Mouse (Mus musculus) embryonic stem cell, embryonic (primary cell): Measurements from ENCODE around the gene Cdca4.

Experiments used
- CTCF ChIA-PET, 4 experiments: fragments of 300-600 bp in 2 of 4; fragments of 350-600 bp in 2 of 4; sonication (Branson Sonifier 250); formaldehyde crosslinking; loops; one replicate each; lab custom pipeline; 2022; ENCODE audit warnings: inconsistent platforms in 2 of 4; lab: Charles Lee
- POLR2A ChIA-PET, 4 experiments: fragments of 300-600 bp in 2 of 4; fragments of 350-600 bp in 2 of 4; sonication (Branson Sonifier 250); formaldehyde crosslinking; loops; one replicate each; lab custom pipeline; 2022; ENCODE audit warnings: antibody characterized with exemption in 4 of 4, inconsistent platforms in 1 of 4; lab: Charles Lee

The Cdca4 gene

DNA sequence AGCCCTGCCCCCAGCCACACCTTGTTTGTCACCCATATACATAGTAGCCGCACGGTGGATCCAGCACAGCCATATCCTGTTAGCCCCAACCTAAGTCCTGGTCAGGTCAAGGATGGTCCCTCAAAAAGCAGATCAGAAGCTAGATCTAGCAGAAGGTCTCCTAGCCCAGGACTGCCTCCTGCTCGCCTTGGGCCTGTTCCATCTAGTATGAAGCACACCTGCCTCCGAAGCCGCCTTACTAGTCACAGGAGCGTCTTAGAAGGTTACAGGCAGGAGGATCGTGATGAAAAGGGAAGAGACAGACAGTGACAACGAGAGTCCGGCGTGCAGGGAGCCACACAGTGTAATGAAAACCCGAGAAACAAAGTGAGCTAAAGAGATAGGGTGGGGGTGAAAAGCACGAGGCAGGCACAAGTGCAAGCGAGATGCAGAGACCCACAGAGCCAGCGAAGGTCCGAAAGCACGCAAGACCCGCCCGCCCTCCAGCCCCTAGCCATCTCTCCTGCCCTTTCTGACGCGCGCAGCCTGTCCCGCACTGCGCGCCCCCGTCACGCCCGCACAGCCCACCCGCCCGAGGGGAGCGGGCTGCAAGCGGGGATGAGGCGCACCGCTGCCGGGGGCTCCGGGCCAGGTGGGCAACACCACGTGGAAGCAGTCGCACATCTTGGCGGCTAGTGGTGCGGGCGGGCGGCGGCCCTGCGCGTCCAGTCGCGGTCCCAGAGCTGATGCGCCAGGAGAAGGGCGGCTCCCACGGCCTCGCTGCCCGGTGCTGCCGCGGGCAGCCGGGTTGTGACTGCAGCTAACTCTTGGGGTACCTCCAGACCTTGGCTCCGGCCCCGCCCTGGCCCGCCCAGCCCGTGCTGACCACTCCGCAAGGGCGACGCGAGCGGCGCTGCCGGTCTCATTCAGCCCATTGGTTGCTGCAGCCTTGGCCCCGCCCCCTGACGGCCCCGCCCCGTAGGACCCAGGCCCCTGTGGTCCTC is 27.1 kb downstream of the Cdca4 start, which contains the start of gene Ahnak2:
Ahnak2 (minus strand) TSS at position 794 of the 983 bp plus-strand sequence.
- ChIA-PET POLR2A (interaction anchor here in 3 of 4 experiments (0.8 to 31.6 kb wide), 10 partner anchors 8 to 96 kb away, joined by 3 to 488 read pairs (median 6); partner anchors contain the start of gene Cdca4 (in 2 of the 3)), CTCF (interaction anchor here in 3 of 4 experiments (0.5 to 2.1 kb wide), 7 partner anchors 12 to 313 kb away, joined by 3 to 8 read pairs (median 3); partner anchors contain the start of gene Cdca4 (in 1 of the 3))

DNA sequence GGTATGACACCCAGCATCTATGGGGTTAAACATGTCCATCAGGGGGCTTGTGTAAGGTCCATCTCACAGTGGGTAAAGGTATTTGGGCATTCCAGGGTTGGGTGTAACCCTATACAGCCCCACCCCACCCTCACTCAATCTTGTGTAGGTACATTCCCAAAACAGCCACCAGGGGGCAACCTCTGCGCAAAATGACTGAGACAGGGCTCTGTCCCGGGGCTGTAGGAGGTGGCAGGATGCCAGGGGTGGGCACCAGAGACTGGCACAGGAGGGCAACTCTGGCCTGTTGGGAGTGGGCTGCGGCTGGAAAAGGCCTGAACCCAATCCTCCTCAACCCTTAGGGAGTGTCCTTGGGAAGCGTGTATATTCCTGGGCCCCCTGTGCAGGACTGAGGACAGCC is 28.7 kb downstream of the Cdca4 start:
- ChIA-PET CTCF (interaction anchor here (0.5 to 2.1 kb wide), 12 partner anchors 8 to 77 kb away, joined by 3 to 8 read pairs (median 4); partner anchors contain the start of gene Clba1 (in 3 of the 4)), POLR2A (interaction anchor here in 3 of 4 experiments (0.6 to 31.6 kb wide), 9 partner anchors 8 to 242 kb away, joined by 3 to 488 read pairs (median 4); partner anchors contain the start of genes Cdca4 (in 2 of the 3) and Clba1 (in 2 of the 3))

DNA sequence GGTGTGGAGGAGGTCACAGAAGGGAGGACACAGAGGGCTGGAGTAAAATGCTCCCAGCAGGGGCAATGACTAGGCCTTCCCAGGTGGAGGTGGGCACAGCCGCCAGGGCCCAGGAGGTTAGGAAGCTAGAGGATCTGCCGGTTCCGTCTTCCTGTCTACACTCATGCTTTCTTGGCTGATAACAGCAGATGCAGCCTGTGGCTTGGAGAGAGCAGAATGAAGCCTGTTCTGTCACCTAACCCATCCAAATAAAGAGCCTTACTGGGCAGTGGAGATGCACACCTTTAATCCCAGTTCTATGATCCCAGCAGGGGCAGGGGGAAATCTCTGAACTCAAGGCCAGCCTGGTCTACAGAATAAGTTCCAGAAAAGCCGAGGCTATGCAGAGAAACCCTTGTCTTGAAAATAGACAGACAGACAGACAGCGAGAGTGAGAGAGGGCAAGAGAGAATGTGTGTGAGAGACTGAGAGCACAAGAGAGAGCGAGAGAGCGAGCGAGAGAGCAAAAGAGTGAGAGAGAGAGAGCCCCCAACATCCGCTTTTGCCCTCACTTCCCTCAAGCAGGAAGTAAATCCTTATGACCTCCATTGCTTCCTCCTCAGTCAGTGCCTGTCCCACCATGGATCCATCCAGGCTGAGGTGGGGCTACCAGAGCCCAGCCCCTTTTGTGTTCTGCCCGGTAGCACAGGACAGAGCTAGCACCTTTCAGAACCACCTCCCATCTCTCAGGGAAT is 29.8 kb downstream of the Cdca4 start:
- ChIA-PET CTCF (interaction anchor here (0.6 to 2.8 kb wide), 13 partner anchors 8 to 275 kb away, joined by 3 to 18 read pairs (median 4); partner anchors contain the start of gene Clba1 (in 3 of the 4)), POLR2A (interaction anchor here in 3 of 4 experiments (0.6 to 31.6 kb wide), 13 partner anchors 8 to 201 kb away, joined by 3 to 488 read pairs (median 4); partner anchors contain the start of genes Cdca4 (in 2 of the 3), Clba1 (in 2 of the 3) and Brf1 (in 1 of the 3))

DNA sequence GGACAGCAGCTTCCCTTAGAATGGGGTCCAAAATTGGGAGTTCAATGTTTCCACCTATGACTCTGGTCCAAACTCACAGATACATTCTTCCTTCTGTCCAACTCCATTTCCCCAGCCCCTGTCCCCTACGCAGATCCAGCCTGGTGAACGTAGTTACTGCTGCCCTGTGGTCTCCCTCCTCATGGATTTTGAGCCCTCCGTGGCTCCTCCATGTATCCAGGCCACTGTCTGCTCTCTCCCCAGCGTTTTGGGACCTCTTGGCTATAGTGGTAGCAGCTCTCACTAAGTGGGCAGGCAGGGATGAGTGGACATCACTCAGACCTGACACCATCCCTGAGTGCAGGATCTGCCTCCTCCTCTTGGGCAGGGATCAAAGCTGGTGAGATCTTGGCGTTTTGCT is 30.5 kb downstream of the Cdca4 start:
- CTCF ChIA-PET = interaction anchor here (0.6 to 2.8 kb wide), 8 partner anchors 9 to 274 kb away, joined by 3 to 18 read pairs (median 4); partner anchors contain the start of gene Clba1 (in 1 of the 4)
- POLR2A ChIA-PET = interaction anchor here in 3 of 4 experiments (0.6 to 31.6 kb wide), 13 partner anchors 9 to 202 kb away, joined by 3 to 488 read pairs (median 5); partner anchors contain the start of genes Cdca4 (in 2 of the 3), Clba1 (in 2 of the 3), Brf1 (in 1 of the 3) and Cep170b (in 1 of the 3)

DNA sequence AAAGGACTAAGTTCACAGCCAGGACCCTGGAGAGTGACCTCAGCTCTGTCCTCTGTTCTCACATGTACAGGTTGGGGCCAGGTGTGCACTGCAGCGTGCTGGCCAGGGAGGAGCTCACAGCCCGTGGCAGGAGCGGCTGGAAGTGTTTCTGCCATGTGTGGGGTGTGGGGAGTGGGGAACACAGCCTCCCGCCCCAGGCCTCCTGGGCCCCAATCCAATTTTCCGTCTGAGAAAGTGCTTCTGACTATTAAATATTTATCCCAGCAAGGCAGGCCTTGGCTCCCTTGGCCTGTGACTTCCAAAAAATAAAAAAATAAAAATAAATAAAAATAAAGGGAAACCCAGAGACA is 30.9 kb downstream of the Cdca4 start:
- CTCF ChIA-PET = interaction anchor here (0.5 to 2.8 kb wide), 13 partner anchors 10 to 390 kb away, joined by 3 to 18 read pairs (median 5); partner anchors contain the start of gene Clba1 (in 1 of the 4)

DNA sequence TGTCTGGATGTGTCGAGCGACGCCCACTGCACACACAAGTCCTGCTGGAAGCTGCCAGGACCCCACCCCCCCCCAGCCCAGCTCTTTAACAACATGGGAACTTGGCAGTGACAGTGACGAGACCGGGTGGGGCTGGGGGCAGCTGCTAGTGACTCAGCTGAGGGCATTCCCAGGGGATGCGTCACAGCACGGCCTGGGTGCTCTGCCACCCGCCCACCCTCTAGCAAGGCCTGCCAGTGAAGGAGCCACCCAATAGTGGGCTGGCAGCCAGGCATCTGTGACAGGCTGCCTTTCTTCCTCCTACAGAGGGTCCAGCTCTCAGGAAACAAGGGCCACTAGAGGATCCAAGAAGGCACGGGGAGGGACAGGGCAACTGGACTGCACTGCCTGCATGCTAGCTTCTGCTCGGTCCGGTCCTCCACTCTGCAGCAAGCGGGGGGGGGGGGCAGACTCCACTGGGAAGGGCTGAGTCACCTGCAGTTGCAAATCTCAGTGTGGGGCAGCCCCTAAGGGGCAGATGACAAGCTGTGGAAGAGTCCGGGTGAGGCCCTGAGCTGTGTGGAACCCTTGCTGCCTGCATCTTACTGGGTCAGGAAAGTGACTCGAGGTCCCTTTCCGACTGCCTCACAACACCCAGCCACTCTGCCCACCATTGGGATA is 31.4 kb downstream of the Cdca4 start:
- POLR2A ChIA-PET = interaction anchor here in 3 of 4 experiments (0.6 to 31.6 kb wide), 25 partner anchors 10 to 370 kb away, joined by 3 to 488 read pairs (median 4); partner anchors contain the start of genes Clba1 (in 3 of the 3), Cdca4 (in 2 of the 3), Brf1 (in 1 of the 3) and Cep170b (in 1 of the 3)
- CTCF ChIA-PET = interaction anchor here (0.5 to 2.8 kb wide), 23 partner anchors 10 to 488 kb away, joined by 3 to 18 read pairs (median 4); partner anchors contain the start of gene Clba1 (in 1 of the 4)

More for the DNA sequence above, 30.9 kb downstream of the Cdca4 start:
- POLR2A ChIA-PET = interaction anchor here in 3 of 4 experiments (0.9 to 31.6 kb wide), 16 partner anchors 10 to 244 kb away, joined by 3 to 488 read pairs (median 5); partner anchors contain the start of genes Cdca4 (in 2 of the 3), Clba1 (in 2 of the 3), Brf1 (in 1 of the 3) and Cep170b (in 1 of the 3)

DNA sequence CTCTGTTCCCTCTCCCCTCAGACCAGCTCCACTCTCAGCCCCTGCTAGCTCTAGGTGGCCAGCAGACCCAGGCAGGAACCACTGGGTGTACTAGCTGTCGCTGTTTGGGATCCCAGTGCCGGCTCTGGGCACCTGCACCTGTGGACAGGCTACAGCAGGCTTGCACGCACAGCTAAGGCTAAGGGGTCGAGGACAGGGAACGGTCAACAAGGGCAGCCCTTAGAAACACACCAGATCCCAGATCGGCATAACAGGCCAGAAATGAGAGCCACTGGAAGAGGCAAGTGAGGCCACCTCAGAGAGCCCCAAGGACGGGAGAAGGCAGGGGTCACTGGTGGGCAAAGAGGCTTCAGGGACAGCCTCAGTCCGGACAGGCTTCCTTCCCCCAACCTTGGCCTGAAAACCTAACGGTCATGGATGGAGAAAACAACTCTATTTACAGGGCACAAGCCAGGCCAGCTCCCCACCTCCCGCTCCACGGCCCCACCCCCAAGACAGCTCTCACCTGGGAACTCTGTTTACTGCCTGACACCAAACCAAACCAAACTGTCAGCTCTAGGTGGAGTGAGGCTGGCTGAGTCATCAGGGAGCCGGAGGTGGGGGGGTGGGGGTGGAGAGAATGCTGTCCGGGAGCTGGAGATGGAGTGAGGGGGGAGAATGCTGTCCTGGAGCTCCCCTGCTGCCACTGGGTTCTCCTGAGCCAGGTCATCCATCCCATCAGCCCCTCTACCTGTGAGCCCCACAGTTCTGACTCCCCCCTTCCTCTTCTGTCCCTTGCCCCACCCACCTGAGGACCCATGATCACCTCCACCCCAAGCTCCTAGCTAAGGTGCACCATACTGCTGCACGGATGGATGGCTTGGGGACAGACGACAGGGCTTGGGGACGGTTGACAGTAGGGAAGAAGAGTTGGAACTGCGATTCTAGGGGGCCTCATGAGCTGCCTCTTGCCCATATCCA is 32.4 kb downstream of the Cdca4 start:
- CTCF ChIA-PET = interaction anchor here (0.5 to 2.8 kb wide), 27 partner anchors 11 to 962 kb away, joined by 3 to 18 read pairs (median 4); partner anchors contain the start of genes Clba1 (in 2 of the 4), Adssl1 (in 1 of the 4) and Zbtb42 (in 1 of the 4)
- POLR2A ChIA-PET = interaction anchor here (0.6 to 31.6 kb wide), 33 partner anchors 9 to 371 kb away, joined by 3 to 488 read pairs (median 5); partner anchors contain the start of genes Cdca4 (in 3 of the 4), Clba1 (in 3 of the 4), Brf1 (in 1 of the 4) and Cep170b (in 1 of the 4)

DNA sequence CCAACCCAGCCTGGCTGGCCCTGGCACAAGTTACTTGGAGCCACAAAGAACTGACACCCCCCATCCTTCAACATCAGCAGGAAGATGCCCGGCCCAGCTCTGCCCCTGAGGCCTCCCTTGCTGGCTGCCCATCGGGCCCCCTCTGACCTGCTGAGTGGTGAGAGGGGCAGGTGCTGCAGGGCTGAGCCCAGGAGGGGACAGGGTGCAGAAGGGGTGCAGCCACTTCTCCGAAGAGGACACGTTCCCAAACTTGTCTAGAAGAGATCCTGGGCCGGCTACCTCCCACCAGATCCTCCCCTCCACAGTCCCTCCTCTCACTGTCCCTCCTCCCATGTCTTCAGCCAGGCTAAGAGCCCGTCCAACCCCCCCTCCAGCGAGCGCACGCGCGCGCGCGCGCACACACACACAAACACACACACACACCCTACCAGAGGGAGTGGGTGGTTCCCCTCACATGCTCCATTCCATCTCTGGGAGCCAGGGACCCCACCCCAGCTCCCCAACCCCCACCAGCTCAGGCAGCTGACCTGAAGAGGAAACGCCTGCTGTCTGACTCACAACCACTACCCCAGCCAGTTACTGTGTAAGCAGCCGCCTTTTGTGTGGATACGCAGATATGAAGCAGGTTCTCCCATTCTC is 33.6 kb downstream of the Cdca4 start:
- ChIA-PET CTCF (interaction anchor here in 3 of 4 experiments (0.6 to 1.9 kb wide), 11 partner anchors 8 to 286 kb away, joined by 3 to 5 read pairs (median 4); no protein-coding TSS in a partner anchor), POLR2A (interaction anchor here (0.6 to 31.6 kb wide), 24 partner anchors 7 to 345 kb away, joined by 3 to 488 read pairs (median 4); partner anchors contain the start of genes Clba1 (in 3 of the 4), Cdca4 (in 2 of the 4), Pld4 (in 2 of the 4) and Ahnak2 (in 1 of the 4))

DNA sequence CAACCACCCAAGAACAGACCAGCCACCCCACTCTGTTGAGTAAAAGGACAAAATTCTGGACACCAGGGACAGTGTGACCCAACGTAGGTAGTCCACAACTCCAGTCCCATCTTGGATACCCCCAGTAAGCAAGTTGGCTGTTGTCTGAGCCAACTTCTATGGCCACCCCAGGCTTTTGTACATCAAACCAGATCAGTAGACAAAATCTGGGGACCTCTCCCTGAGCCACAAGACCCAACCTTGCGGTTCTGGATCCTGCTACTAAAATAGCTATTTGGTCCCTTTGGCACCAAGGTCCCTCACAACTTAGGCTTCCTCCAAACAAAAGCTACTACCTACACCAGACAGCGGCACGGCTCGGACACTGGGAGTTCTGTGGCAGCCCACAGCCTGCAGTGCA is 34.2 kb downstream of the Cdca4 start:
- CTCF ChIA-PET = interaction anchor here in 3 of 4 experiments (0.6 to 1.9 kb wide), 7 partner anchors 34 to 196 kb away, joined by 3 to 5 read pairs (median 4); partner anchors contain the start of gene Cdca4 (in 1 of the 3)

DNA sequence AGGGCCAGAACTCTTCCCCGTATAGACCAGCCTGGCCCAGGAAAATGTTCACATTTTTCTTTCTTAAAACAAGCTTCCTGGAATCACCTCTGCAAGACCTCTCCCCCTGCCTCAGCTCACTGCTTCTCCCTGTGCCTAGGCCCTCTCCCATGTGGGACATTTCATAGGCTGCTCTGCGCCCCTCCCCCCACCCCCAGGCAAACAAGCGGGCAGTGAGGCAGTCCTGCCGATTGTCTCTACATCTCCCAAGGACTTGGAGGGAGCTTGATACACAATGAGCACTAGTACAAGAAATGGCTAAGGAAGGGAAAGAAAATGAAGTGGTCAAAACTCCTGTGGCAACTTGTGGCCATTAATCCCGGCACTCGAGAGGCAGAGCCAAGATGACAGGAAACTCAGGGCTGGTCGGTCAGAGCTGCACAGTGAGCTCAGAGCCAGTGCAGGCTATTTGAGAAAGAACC is 34.8 kb downstream of the Cdca4 start:
- ChIA-PET CTCF (interaction anchor here in 3 of 4 experiments (0.6 to 1.9 kb wide), 15 partner anchors 34 to 242 kb away, joined by 3 to 5 read pairs (median 4); partner anchors contain the start of genes Akt1 (in 1 of the 3), Cdca4 (in 1 of the 3) and Pld4 (in 1 of the 3)), POLR2A (interaction anchor here in 3 of 4 experiments (0.5 to 31.6 kb wide), 59 partner anchors 8 to 1118 kb away, joined by 3 to 488 read pairs (median 4); partner anchors contain the start of genes Ahnak2 (in 2 of the 3), Brf1 (in 2 of the 3), Cdca4 (in 2 of the 3) and Cep170b (in 2 of the 3))

More for the DNA sequence above, 34.2 kb downstream of the Cdca4 start:
- POLR2A ChIA-PET = interaction anchor here in 3 of 4 experiments (0.6 to 31.6 kb wide), 34 partner anchors 7 to 1118 kb away, joined by 3 to 488 read pairs (median 4); partner anchors contain the start of genes Ahnak2 (in 2 of the 3), Cdca4 (in 2 of the 3), Clba1 (in 2 of the 3) and Pld4 (in 2 of the 3)

DNA sequence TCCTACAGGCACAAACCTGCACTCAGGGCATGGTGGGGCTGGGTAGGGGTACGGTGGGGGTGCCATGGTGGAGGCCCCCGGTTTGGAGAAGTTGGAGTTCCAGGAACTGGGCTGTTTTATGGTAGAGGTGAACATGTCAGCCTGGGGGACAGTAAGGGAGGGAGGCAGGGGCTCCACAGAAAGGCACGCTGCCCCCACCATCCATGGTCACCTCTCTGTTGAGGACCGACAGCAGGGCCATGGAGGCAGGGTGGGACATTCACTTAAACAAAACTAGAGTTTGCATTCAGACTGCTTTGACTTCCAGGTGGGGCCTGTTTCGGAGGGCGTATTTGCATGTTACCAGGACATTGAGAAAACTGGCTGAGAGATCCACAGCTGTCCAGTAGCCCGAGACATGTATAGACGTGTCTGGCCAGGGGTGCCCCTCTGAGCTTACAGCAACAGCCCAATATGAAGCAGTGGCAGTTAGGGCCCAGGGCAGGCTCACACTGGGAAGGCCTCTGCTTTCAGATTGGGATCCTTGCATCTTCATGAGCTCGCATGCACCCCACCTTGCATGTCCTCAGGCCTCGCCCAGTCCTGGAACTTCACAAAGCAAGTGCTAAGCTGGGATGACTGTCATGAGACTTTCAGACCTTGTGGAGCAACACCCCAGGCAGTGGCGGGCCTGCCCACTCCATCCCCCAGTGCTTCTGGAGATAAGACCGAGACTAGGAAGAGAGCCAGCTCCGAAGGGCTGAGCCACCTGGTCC is 35.4 kb downstream of the Cdca4 start:
- POLR2A ChIA-PET = interaction anchor here in 3 of 4 experiments (0.7 to 31.6 kb wide), 53 partner anchors 8 to 855 kb away, joined by 3 to 488 read pairs (median 4); partner anchors contain the start of genes Ahnak2 (in 2 of the 3), Brf1 (in 2 of the 3), Cdca4 (in 2 of the 3) and Cep170b (in 2 of the 3)

DNA sequence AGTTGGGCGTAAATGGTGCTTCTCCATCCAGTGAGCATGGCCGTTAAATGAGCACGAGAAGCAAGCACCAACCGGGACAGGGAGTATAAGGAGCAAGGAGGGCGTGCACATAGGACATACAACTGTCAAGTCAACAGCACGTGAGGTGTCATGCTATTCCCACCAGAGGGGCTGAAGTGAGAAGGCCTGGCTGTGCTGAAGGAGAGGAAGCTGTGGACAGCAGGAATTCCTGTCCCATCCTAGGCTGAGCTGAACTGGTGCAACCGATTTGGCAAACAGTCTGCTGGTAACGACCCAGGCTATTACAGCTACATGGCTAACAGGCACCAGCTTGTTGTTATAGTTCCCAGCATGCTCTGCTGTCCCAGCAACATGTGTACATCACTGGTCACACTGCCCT is 38.2 kb downstream of the Cdca4 start:
- ChIA-PET CTCF (interaction anchor here in 3 of 4 experiments (0.6 to 1.7 kb wide), 5 partner anchors 9 to 67 kb away, joined by 3 to 5 read pairs (median 4); no protein-coding TSS in a partner anchor), POLR2A (interaction anchor here in 2 of 4 experiments (1.1 to 31.6 kb wide), 7 partner anchors 14 to 70 kb away, joined by 3 to 488 read pairs (median 3); partner anchors contain the start of genes Cdca4 (in 1 of the 2), Cep170b (in 1 of the 2) and Clba1 (in 1 of the 2))

More for the DNA sequence above, 35.4 kb downstream of the Cdca4 start:
- CTCF ChIA-PET = interaction anchor here in 3 of 4 experiments (0.7 to 1.9 kb wide), 15 partner anchors 34 to 241 kb away, joined by 3 to 5 read pairs (median 4); partner anchors contain the start of genes Akt1 (in 1 of the 3), Cdca4 (in 1 of the 3) and Pld4 (in 1 of the 3)
